Mouse (Mus musculus) inflammation-experienced regulatory T-cells, adult 6 months (primary cell): ENCODE results near the gene Mcpt8. TPM values are rescaled to one million over a fixed set of nuclear protein-coding genes. Genes with fewer than 3 reads are reported as not detected.
"Not testable (repeated sequence)": the region's sequence is repeated elsewhere in the genome, so short reads cannot be mapped to it uniquely, and the experiment has no call there.

Experiments used
- ATAC-seq: one replicate; pipeline ENCODE4 v1.8.0; 2017
- polyA plus RNA-seq, 3 experiments: library from polyadenylated mRNA; unstranded; fragments of 100-300 nt; shearing (Covaris generic); gene quantifications; one replicate each; pipeline ENCODE4 v1.2.1; 2017

Mcpt8 gene
- polyA plus RNA-seq, result not detected

DNA sequence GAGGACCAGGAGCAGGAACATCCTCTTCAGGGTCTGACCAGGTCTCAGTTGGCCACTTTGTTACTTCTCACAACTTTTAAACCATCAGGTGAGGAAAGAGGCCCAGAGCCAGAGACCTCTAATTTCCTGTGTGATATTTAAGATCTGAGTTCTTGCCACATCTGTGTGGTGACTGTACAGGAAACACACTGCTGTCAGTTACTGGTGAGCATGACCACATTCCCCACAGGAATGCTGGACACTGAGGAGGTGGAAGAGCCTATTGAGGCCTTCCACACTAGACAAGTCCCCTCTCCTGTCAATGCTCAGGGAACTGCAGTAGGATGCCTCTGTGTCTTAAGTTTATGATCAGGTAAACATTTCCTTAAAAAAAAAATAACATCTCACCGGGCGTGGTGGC, at the start of gene Mcpt8:
Gene Mcpt8 (minus strand): TSS at position 107 of the 400 bp plus-strand sequence.
- no peak for ATAC-seq

DNA sequence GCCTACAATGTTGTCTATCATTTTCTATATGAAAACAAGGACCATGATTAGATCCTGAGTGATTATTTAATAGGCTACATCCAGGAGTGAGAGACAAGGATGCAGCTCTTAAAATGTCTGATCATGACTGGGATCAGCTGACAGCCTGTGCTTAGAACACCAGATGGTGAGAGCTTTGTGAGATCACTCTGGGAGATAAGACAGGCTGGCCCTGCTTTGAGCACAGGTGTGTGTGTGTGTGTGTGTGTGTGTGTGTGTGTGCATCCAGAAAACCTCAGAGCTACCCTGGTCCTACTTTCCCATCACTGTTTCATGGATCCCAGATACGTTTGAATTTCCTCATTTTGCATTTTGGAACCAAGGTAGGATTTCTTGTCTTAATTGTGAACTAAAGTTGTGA, 48.6 kb upstream of the Mcpt8 start:
- ATAC-seq, result not testable (repeated sequence)

DNA sequence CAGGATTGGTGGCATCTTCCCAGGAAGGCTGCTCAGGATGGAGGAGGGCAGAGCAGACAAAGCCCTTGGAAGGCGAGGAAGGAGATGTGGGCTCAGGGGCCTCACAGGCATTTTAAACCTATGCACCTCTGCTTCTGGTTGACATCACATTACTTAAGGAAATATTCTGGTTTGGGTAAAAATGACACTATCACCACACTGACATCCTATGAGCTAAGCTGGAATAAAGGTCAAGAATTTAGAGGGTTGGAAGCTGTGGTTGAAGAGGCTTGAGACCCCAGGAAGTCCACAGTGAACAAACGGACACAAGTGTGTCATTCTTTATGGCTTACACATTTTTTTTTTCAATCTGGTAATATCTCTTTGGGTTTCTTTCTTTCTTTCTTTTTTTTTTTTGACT, 47.4 kb upstream of the Mcpt8 start, which contains the start of gene Gzmd:
Gene Gzmd (minus strand): TSS at position 101 of the 400 bp plus-strand sequence.
- not testable (repeated sequence) for ATAC-seq

GRCm38 (mm10) chr14:56128341-56128740, 43.3 kb upstream of the Mcpt8 start:
- ATAC-seq, result no peak

DNA sequence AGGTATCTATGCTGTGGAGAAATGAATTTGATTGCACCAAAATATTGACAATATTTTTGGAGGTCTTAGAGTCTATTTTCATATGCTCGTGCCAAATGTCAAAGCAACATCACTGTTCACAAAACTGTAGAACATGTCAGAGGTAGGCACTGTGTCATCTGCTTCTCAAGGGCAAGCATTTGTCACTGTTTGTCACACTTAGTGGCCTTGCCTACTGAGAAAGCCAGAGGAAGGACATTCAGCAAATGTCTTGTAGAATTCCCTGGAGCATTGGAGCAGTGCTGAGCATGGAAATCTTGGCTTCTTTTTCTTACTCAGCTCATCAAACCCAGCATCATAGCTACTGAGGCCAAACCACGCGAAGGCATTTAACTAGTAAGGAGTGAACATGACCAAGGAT, 38.4 kb upstream of the Mcpt8 start:
- no peak for ATAC-seq

DNA sequence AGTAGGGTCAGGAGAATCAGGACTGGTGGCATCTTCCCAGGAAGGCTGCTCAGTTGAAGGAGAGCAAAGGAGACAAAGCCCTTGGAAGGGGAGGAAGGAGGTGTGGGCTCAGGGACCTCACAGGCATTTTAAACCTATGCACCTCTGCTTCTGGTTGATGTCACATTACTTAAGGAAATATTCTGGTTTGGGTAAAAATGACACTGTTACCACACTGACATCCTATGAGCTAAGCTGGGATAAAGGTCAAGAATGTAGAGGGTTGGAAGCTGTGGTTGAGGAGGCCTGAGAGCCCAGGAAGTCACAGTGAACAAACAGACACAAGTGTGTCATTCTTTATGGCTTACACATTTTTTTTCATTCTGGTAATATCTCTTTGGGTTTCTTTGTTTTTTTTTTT, 35.5 kb upstream of the Mcpt8 start, which contains the start of gene Gzme:
Gene Gzme (minus strand): TSS at position 101 of the 400 bp plus-strand sequence.
- no peak for ATAC-seq

DNA sequence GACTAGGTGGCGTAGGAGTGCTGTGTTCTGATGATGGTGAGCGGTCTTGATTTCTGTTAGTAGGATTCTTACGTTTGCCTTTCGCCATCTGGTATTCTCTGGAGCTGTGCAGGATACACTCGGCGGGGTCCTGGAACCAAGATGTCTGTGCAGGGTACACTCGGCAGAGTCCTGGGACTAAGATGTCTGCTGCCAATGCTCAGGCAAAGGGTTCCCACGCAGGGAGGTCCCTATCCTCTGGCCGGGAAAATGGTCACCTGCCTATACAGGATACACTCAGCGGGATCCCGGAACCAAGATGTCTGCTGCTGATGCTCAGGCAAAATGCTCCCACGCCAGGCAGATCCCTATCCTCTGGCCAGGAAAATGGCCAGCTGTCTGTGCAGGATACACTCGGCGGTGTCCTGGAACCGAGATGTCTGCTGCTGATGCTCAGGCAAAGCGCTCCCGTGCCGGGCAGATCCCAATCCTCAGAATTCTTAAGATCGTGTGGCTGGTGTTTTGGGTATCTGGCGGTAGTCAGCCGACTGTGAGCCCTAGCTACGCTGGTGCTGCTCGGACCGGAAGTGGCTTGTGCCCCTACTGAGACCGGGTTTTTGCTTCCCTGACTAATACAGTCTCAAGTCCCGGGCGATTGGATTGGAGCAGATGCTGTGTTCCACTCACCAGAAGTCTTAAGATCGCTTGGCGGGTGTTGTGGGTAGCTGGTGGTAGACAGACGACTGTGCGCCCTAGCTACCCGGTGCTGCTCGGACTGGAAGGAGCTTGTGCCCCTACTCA, 30.6 kb upstream of the Mcpt8 start:
- not testable (repeated sequence) for ATAC-seq

- no peak for ATAC-seq
Observed at GRCm38 (mm10) chr14:56105447-56106180, 20.5 kb upstream of the Mcpt8 start.

- no peak for ATAC-seq
Observed at GRCm38 (mm10) chr14:56105016-56105415, 19.9 kb upstream of the Mcpt8 start.

GRCm38 (mm10) chr14:56103452-56103851, 18.4 kb upstream of the Mcpt8 start:
- ATAC-seq, result no peak

- ATAC-seq, result no peak
Observed at GRCm38 (mm10) chr14:56102386-56102785, 17.3 kb upstream of the Mcpt8 start, which contains the start of gene Ctsg. Gene Ctsg (minus strand): TSS chr14:56102574.

- no peak for ATAC-seq
Observed at GRCm38 (mm10) chr14:56098940-56099339, 13.9 kb upstream of the Mcpt8 start.

DNA sequence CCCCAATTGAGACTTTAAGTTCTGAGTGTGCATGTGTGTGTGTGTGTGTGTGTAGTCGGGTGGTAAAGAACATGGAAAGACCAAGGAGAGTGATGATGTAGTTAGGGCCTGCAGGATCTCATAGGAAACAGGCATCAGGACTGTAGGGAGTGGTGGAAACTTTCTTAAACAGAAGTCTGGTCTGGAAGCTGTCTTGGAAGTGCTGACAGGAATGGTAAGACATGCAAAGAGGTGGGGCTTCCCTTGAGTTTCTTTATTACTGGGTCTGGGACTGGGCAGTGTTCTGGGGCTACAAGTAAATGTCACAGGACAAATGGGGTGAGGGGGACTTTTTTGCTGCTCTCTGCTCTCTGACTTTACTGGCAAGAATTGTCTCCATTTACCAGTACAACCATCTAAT, 12.5 kb upstream of the Mcpt8 start:
- ATAC-seq, result no peak

GRCm38 (mm10) chr14:56093353-56093752, 8.3 kb upstream of the Mcpt8 start:
- ATAC-seq, result no peak

DNA sequence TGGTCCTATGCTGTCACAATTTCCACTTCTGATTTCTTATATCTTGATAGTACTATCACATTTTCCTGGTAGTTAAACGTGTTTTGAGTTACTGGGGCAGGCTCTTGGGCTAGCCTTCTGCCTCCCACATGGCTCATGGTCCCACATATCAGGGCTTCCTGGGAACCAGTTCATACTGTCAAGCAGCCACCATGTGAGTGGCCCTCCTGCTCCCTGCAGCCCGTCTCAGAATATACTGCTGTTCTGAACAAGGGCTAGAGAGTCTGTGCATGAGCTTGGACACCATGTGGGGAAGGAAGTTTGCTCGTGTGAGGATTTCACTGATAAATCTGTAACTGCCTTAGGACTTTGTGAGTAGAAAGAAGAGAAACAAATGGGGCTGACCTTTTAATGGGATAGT, 1.6 kb upstream of the Mcpt8 start:
- ATAC-seq, result no peak

- no peak for ATAC-seq
Observed at GRCm38 (mm10) chr14:56082016-56082415, 3.1 kb downstream of the Mcpt8 start.

GRCm38 (mm10) chr14:56062213-56062612, 22.9 kb downstream of the Mcpt8 start, which contains the start of gene Mcpt4:
Gene Mcpt4 (minus strand): TSS chr14:56062313.
- ATAC-seq, result not testable (repeated sequence)

DNA sequence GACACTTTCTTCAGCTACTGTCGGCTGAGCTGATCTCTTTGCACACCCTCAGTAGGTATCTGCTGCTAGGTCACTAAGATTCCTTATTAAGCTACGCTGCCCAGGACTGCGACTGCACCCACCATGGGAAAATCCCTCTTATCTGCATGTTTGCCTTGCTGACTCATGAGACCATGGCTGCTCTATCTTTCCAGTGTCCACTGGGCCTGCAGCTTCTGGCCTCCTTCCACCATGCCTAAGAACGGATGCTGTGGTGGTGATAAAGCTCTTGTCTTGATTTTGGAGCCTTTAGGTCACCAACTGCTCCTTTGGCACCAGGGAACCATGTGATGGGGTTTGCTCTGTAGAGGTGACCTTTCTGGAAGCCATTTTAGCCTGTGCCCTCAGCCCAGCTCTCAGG, 27.4 kb downstream of the Mcpt8 start:
- ATAC-seq, result no peak

- ATAC-seq, result no peak
Observed at GRCm38 (mm10) chr14:56055408-56055807, 29.7 kb downstream of the Mcpt8 start.

GRCm38 (mm10) chr14:56041792-56042191, 43.3 kb downstream of the Mcpt8 start, which contains the start of gene Mcpt2:
Gene Mcpt2 (plus strand): TSS chr14:56042041.
- ATAC-seq, result not testable (repeated sequence)

GRCm38 (mm10) chr14:56034433-56034832, 50.6 kb downstream of the Mcpt8 start:
- ATAC-seq, result no peak
